Mouse (Mus musculus) testis, postnatal 10 days (tissue): ENCODE data around the gene Slc43a1.

Experiments
- DNase-seq: peaks from one replicate; pipeline ENCODE4 v3.0.0; 2021; ENCODE audit warnings: low spot score

Gene Slc43a1

DNA sequence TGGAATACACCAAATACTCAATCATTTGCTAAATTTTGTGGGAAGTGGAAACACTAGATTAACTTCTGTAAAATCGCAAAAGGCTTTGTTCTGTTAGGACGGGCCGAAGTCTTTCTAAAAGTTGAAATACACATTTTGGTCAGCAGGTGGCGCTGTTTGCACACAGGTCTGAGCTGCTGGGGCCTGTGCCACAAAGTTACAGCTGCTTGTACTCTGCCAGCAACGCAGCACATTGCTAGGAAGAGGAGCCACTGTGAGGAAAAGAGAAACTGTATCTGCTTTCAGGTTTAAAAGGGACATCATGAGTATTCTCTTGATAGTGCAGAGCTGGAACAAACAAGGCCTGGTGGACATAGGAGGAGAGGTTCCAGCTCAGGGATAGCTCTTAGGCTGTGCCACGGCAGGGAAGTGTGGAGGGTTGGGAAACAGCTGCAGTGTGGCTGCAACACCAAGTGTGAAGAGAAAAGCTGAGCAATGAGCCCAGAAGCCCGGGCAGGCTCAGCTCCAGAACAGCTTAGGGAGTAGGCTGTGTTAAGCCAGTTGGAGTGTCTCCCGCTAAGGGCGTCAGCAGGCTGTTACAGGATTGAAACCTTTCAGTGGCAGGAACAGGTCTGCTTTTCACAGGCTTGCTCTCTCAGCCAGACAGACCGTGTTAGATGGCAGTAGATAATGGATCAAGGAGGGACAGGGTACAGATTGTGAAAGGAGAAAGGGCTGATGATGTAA lies 6.8 kb upstream of the Slc43a1 start:
- DNase-seq = peak; percentile 89

DNA sequence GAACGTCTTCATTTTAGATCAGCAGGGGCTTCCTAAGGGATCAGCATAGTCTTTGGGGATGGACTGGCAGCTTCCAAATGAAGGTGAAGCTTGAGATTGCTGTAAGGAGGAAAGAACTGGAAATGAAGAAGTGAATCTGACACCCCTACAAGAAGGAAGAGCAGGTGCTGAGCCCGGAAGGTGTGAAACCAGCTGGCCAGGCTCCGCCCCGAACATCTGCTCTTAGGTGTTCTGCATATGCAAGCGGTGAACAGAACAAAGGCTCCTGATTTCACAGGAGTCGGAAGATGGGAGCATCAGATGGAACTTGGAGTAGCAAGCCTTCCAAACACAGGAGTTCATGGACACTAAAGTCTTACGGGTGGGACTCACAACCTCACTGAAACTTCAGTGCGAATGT lies 1.5 kb upstream of the Slc43a1 start:
- no peak for DNase-seq

DNA sequence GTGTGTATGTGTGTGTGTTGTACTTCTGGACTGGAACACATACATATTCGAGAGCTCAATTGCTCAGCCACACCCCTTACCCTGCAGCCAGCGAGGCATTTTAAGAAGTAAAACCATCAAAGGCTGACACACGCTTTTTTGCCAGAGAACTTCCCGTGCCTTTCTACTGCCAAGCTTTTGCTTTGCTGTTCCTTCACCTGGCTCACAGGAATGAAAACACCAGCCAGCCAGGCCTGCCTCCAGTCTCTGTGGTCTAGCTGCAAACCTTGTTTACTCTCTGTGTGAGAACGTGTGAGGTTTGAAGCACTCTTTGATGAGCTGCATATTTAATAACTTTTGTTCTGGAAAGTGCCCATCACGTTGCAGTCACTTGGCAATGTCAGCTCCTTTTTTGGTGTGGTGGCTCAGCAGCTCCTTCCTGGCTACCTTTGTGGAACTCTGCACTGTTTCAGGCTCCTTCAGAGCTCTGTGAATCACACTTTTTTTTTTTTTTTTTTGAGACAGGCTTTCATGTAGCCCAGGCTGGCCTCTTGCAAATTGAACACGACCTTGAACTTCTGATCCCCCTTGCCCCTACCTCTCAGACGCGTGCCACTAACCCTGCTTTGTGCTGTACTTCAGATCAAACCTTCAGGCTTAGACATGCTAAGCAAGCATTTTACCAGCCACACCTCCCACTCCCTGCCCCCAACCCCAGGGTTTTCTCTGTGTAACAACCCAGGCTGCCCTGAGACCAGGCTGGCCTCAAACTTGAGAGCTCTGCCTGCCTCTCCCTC lies 645 bp upstream of the Slc43a1 start:
- no peak for DNase-seq

DNA sequence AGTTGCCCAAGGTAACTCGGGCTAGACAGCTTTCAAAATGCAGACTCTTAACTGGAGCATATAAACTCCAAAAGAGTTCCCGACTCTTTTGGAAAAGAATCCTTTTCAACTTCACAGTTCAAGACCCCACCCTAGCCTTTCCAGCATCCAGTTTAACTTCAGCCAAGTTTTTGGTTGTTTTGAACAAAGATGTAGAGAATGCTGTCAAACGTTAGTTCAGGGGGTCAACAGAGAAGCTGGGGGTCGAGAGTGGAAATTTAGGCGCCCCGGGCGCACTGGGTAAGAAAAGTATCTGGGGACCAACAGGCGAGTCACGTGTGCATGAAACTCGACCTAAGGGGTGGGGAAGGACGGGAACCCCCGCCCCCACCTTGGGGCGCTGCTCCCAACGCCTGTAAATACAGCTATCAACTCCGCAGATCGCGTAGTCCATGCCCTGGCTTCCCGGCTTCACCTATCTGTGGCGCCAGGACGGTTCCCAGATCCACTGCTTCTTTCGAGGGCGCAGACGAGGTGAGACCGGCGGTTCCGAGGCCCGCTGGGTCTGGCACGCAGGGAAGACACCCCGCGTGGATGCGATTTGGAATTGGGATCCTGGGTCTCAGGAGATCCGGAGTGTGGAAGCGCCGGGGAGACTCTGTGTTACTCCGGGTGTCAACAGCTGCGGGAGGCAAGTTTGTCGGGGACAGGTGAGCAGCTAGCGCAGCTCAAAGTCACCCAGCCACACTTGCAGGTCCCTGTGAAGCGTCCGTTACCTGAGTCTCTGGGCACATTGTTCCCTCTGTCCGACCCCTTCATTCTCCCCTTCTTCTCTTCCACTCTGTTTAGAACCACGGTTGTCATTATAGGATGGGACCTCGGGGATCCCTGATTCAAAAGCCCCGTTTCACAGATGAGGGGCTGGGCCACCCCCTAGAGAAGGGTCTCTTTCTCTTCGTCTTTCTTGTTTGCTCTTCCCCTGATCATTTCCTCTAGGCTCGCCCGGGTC lies 637 bp downstream of the Slc43a1 start:
- DNase-seq = peak; percentile 55

DNA sequence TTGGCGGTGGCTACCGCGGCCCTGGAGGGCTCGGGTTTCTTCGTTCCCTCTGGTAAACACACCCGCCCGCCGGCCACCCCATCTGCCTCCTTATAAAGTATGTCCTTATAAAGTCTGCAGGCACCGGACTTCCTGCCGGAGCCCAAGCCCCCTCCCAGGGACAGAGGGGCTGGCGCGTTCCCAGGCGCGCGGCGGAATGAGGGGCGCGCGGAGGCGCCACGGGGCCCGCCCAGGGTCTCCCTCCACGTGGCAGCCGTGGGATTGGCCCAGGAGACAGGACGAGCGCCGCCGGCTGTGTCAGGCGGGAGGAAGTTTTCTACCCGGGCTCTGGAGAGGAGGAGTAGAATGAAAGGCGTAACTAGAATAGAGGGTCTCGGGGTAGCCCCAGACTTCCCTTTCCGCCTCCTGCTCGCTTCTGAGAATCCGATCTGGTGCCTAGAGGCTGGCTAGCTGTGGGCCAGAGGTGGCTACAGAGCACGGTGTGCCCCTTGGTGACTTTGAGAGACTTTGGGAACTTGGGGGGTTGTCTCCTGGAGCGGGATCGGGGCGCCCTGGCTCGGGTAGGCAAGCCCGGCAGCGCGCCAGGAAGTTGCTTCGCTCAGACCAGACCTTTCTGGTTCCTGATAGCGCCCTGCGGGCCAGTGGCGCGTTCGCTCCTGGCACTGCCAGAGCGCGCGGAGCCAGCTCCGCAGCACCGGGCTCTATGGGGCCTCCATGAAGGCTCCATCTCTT lies 1.5 kb downstream of the Slc43a1 start:
- DNase-seq = peak; percentile 78

DNA sequence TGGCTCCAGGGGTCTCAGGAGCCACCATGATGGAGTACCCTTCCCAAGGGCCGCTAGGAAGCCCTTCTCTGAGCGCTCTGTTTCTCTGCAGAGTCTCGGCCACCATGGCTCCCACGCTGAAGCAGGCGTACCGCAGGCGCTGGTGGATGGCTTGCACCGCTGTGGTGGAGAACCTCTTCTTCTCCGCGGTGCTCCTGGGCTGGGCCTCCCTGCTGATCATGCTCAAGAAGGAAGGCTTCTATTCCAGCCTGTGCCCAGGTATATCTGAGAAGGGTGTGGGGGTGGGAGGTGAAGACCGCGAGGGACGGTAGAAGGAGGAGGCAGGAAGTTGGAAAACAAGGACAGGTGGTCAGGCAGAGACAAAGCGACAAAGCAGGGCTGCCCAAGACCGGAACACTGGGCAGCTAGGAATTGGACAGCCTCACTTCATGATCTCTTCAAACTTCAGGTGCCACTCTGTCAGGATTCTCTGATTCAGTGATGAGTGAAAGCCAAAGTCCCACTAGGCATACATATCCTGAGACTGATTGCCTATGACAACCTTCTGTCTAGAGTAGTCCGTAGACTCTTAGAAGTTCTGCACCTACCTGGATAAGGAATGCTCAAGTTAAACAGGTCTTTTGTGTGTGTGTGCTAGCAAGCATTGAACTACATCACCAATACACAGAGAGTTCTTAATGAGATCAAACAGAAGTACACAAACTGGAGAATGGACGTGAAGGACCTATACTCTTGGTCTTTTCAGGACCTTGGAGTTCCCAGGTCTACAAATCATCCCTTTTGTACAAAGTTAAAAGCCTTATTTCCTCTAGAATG lies 2.3 kb downstream of the Slc43a1 start:
- DNase-seq = no peak

DNA sequence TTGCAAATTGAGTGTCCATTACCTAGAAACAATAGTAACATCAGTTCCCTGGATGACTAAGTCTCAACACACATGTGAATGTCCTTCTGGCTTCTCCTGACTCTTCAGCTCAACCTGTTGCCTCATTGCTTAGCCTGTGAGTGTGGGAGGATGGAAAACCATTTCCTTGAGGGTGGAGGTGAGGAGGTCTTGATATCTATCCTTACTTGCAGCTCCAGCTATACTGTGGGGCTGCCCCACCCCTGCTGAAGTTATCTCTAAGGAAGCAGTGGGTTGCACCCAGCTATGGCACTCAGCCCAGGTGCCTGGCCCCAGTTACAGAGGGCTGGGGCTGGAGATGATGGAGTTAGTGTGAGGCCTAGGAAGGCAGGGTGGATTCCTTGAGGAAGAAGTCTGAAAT lies 3.3 kb downstream of the Slc43a1 start:
- no peak for DNase-seq

DNA sequence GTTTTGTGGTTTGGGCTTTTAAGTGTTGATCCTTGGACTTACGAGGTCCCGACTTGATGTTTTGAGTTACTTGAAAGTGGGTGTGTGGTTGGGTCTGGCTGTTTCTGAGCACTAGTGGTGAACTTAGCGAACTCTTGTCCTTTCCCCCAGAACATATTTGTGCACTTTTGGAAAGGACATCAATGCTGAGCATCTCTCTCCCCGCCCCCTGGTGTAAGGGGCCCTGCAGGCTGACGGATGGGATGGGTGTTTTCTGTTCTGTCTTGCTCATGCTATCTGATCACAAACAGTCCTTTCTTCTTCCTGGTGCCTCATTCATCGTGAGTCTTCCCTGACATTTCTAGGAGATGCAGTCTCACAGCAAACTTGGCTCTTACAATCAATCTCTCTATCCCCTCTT lies 5.0 kb downstream of the Slc43a1 start:
- DNase-seq = no peak

DNA sequence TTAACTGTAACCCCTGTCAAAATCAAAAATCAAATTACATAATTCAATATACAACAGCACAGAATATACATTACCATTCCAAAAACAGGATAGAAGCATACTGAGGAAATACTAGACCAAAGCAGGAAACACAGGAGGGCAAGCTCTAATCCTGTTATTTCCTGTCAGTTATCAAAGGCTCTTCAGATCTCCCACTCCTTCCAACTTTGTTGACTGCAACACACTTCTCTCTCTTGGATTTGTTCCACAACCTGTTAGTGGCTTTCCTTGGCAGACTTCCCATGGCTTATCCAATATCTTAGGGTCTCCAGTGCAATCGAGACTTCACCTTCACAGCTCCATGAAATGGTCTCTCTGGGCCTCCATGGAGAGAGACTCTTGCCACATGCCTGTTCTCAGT lies 6.6 kb downstream of the Slc43a1 start:
- no peak for DNase-seq

DNA sequence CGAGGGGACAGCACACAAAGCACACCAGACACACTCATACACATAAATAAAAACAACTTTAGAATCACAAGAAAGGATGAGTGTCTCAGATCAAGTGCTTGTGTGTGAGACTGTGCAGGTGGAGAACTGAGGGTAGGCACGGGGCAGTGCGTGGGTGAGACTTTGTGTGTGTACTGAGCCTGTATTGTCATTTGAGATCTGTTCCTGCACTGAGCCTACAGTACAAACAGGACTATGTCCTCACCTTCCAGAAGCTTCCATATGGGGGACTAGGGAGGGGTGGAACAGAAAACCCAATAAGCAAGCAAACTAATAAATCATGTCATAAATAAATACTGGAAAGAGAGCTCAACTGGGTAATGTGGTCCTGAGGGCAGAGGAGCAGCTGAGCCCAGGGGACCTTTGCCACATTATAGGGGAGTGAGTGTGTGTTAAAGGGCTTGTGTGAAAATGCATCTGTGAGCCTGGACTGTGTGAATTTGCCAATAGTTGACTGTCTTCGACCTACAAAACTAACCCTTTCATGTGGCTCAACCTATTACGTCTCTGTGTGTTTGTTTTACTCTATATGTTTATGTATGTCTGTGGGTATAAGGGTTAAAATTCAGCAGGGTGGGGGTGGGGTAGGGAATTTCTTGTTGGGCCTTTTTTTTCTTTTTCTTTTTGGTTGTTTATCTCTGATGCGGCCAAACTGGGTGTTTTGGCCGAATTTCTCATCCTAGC lies 11.9 kb downstream of the Slc43a1 start:
- no peak for DNase-seq

DNA sequence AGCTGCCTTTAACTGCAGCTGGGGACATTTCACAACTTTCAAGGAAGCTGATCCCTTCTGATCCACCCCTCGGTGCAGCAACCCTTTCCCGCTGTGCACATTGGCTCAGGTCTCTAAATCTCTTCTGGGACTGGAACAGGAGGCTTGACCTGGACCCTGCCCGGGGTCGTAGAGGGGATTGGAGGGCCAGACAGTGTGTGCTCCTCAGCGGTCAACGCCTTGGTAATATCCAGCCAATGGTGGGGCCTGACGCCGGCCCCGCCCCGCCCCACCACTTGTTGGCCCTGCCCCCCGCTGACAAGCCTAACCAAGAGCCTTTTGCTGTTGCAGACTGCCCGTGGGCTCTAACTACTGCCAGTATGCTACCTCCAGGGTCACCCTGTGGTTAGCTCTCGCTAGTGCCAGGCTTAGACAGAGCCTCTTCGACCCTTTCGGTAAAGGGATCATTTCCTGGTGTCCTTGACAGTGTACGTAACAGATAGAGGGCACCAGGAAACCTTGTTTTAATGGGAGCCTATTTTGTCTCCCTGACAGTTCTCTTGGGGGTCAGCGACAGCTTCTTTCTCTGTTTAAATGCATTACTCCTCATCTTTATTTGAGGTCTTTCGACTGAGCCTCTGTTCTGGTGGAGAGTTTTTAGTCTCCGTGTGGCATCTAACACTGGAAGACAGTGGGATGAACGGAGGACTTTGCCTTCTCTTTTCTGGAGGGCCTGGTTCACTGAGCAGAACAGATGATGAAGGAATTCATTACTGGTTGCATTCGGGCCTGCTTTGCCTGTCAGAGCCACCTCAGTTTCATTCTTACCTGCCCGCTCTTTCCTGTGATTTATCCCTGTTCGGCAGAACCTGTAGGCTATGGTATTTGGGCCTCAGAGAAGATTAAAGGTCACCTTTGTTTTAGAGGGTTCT lies 12.7 kb downstream of the Slc43a1 start:
- DNase-seq = peak; percentile 79

DNA sequence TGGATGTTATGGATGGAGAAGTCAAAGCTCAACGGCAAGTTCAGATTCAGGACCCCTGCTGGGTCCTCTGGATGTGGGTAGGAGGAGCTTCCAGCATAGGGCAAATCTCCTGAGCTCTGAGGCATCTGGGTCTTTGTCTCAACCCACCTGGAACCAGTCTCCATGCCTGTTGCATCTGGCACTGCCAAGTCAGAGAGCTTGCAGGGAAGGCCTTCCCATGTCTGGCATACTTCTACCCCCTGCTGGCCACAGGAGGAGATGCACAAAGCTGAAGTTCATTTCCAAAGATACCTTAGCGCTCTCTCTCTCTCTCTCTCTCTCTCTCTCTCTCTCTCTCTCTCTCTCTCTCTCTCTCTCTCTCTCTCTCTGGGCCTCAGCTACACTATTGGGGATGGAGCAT lies 17.1 kb downstream of the Slc43a1 start:
- peak; percentile 57 for DNase-seq

DNA sequence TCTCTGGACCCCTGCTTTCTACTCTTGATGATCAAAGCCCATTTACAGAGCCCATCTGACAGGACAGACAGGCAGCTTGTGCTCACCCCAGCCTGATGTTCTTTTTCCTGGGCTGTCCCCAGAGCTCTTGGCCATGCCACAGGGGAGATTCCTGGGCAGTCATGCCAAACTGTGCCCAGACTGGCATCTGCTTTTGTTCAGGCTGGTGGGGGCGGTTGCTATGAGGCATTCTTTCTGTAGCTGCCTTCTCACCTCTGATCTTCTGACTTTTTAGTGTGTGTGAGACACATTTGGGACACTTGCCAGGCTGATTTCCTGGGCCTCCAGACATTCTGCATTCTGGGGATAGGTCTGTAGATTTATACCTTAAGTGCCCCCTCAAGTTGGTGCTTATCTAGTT lies 19.9 kb downstream of the Slc43a1 start:
- no peak for DNase-seq

DNA sequence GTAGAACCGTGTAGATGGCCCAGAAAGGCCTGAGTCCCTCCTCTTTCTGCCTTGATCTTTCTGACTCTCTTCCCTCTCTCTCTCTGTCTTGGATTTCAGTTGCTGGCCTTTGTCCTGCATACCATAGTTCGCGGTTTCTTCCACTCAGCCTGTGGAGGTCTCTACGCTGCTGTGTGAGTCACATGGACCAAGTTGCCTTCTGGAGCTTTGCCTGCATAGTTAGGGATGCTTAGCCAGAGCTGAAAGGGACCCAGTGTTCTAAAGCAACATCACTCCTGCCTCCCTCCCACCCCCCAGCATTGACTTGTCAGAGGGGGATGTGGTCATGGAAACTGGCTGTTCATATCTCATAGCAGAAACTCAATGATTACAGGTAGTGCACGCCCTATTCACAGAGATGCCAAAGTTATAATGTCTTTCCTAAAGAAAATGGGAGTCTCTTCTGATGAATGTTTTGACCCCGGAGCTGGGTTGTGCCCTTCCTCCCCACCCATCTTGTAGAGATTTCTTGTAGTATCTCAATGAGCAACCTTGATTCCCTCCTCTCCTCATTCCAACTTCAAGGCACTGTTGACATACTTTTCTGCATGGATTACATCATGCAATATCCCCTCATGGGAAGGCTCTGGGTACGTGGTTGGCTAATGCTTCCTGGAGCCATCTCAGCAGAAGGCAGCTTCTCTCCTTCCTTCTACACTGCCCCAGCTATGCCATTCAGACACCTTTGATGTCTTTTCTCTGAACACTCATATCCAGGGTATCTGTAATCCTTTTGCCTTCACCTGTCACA lies 21.5 kb downstream of the Slc43a1 start:
- DNase-seq = no peak

DNA sequence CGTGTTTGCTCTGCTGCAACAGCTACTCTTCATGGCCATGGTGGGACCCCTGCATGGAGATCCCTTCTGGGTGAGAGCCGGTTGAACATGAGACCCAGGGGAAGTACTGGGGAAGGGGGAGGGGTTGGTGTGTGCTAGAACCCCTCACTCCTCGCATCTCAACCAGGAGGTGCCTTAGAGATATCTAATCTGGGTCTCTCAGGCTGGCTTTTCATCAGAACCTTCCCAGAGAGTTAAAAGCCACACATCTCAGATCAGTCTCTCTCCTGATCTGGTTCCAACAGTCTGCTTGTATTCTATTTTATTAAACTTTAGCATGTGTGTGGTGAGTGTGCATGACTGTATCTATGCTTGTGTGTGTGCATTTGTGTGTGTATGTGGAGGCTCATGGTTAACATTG lies 22.8 kb downstream of the Slc43a1 start:
- no peak for DNase-seq

DNA sequence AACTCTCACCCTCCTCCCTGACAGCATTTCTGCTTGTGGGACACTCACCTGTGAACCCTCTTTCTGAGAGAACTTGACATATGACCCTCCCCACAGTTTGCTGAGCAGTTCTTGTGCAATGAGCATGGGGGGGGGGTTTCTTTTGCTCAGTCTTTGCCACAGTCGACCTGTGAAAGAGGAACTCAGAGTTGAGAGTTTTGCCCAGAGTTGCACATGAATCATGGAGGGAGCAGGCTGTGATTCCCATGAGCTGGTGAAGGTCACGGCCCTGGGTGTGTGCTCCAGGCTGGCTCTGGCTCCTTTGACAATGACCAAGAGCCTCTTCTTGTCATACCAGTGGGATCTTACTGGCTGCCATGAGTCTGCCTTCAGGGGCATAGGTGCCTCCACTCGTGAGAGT lies 23.6 kb downstream of the Slc43a1 start:
- no peak for DNase-seq

DNA sequence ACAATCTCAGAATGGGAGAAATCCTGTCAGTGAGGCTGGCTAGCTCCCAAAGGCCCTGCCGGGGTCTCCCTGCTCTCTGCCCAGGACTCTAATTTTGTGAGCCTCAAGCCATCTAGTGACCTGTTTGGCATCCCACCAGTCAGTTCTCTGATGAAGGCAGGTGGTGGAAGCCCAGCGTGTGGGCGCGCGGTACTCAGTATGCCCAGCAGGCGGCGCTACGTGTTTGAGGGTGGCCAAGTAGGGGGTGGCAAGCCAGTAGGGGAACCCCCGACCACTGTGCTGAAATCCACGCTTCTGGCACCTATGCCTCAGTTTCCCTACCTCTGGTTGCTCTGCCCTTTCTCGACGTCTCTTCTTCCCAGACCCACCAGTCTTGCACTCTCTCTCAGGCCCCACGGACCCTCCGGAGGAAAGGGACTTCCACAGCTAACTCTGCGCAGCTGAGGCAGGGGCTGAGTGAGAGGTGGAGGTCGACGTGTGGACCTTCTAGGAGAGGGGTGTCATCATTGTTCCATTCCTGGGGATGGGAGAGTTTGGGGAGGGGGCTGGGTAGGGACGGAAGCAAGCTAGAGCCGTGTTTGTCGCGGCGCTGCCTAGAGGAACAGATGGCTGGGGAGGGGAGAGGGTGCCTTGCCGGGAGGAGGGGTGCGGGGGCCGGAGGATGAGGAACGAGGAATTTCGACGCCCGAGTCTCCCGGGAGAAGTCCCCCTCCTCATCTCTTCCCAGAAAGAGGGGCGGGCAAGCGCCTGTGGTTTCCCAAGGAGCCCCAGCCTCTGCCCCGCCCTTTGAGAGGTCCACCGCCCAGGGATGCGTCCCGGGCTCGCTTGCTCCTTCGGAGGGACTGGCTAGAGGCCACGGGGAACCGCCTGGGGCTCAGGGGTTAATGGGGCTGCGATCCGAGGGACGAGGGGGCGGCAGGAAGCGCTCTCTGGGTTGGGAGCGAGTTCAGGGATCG lies 27.2 kb downstream of the Slc43a1 start:
- peak; percentile 84 for DNase-seq
